Mouse (Mus musculus): ENCODE data around the gene Rimklb. TPM values are rescaled to one million over a fixed set of nuclear protein-coding genes. Genes with fewer than 3 reads are reported as not detected.
"Not testable (repeated sequence)": the region's sequence is repeated elsewhere in the genome, so short reads cannot be mapped to it uniquely, and the experiment has no call there.

The Rimklb gene
- total RNA-seq, 2 experiments from 2014 or later: not detected

- no peak for ATAC-seq (replicated peaks; ENCODE audit: low FRiP score, poor library complexity, severe bottlenecking)
These were observed 7.0 kb upstream of the Rimklb start, which contains the start of gene Mfap5 for GRCm38 (mm10) chr6:122505545-122505944. Mfap5 (plus strand) TSS chr6:122505845.

DNA sequence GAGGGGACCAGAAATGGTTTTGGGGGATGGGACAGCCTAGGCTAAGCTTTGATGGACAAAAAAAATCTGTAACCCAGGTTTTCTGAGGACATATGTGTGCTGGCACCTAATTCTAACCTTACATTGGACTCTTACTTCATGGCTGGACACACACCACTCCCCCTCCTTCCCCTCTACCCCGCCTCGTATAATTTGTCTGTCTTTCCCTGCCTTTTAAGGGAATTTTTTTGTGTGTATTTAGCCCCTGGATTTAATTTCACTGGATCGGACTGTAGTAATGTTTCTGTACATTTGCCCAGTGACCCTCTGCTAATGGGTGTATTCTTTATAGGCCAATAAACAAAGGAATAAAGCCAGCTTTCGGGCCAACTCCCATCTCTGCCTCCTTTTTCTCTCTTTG is 6.5 kb upstream of the Rimklb start:
- no peak for ATAC-seq (replicated peaks; ENCODE audit: low FRiP score, poor library complexity, severe bottlenecking)

DNA sequence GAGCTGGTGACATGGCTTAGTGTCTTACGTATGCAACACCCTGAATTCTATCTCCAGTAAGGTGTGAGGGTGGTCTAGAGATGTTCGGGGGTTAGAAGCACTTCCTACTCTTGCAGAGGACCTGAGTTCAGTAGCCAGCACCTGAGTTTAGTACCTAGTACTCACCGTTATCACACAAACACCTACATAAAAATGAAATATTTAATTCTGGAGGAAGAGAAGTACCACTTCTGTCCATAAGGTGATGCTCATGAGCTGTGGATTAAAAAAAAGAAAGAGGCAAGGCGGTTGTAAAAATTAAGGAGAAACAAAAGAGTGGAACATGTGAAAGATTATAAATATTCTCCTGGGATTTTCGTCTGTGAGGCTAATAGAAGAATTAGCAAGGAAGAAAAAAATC is 2.1 kb downstream of the Rimklb start:
- no peak for ATAC-seq (replicated peaks; ENCODE audit: low FRiP score, poor library complexity, severe bottlenecking)

GRCm38 (mm10) chr6:122495082-122495881 is 3.3 kb downstream of the Rimklb start:
- no peak for ATAC-seq (replicated peaks; ENCODE audit: low FRiP score, poor library complexity, severe bottlenecking)

- no peak for ATAC-seq (replicated peaks; ENCODE audit: low FRiP score, poor library complexity, severe bottlenecking)
These were observed 4.6 kb downstream of the Rimklb start for GRCm38 (mm10) chr6:122493799-122494472.

DNA sequence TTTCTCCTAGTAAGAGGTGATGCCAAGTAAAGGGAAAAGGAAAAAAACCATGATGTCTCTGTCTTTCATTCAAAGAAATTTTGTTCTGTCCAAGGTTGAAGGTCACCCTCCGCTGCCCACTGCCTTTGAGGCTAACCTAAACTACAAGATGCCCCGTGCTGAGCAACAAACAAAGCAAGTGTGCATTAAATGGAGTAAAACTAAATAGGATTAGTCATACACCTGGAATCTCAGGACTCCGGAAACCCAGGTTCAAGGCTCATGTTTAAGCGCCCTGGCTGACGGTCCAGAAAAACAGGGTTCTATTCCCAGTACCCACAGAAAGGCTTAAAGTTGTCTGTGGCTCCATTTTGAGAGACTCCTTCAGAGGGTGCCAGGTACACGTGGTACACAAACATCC is 6.1 kb downstream of the Rimklb start:
- ATAC-seq (replicated peaks; ENCODE audit: low FRiP score, poor library complexity, severe bottlenecking): no peak

- ATAC-seq (replicated peaks; ENCODE audit: low FRiP score, poor library complexity, severe bottlenecking): no peak
These were observed 7.0 kb downstream of the Rimklb start for GRCm38 (mm10) chr6:122491557-122491956.

DNA sequence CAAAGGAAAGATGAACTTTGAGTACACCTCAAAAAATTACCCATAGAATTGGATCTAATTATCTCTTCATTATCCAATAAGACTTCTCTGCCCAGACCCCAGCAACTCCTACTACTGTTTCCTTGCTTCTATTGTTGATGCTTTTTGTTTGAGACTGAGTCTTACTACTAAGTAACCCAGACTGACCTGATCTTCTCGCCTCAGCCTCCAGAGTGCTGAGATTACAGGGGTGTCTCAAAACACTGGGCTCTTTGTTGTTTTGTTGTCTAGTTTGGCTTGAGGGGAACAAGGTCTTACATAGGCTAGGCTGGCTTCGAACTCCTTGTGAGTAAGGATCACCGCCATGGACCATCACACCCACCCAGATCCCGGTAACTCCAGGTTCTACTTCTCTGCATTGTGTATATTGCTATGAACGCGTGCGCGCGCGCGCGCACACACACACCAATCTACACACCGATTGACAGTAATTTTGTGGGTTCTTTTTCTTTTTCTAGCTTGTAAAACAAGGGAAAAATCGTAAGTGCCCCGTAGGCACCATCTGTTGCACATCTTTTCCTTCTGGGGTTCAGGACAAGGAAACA is 7.5 kb downstream of the Rimklb start:
- no peak for ATAC-seq (replicated peaks; ENCODE audit: low FRiP score, poor library complexity, severe bottlenecking)

- no peak for ATAC-seq (replicated peaks; ENCODE audit: low FRiP score, poor library complexity, severe bottlenecking)
These were observed 12.1 kb downstream of the Rimklb start for GRCm38 (mm10) chr6:122486297-122487117.

GRCm38 (mm10) chr6:122485401-122486296 is 12.9 kb downstream of the Rimklb start:
- no peak for ATAC-seq (replicated peaks; ENCODE audit: low FRiP score, poor library complexity, severe bottlenecking)

DNA sequence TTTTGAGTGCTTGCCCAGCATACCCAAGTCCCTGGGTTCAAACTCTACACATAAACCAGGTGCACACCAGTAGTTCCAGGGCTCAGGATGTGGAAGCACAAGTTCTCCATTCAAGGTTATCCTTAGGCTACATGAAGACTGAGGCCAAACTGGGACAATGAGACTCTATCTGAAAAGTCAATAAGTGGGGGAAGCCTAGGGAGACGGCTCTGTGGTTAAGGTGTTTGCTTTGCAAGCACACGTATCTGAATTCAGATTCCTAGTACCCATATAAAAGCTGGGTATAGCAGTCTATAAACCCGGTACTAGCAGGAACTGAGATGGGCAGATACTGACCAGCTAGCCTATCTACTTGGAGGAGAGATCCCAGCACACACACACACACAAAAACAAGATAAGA is 20.5 kb downstream of the Rimklb start:
- no peak for ATAC-seq (replicated peaks; ENCODE audit: low FRiP score, poor library complexity, severe bottlenecking)

- ATAC-seq (replicated peaks; ENCODE audit: low FRiP score, poor library complexity, severe bottlenecking): not testable (repeated sequence)
These were observed 27.1 kb downstream of the Rimklb start for GRCm38 (mm10) chr6:122471461-122471860.

GRCm38 (mm10) chr6:122470240-122470639 is 28.3 kb downstream of the Rimklb start:
- ATAC-seq (replicated peaks; ENCODE audit: low FRiP score, poor library complexity, severe bottlenecking): no peak

DNA sequence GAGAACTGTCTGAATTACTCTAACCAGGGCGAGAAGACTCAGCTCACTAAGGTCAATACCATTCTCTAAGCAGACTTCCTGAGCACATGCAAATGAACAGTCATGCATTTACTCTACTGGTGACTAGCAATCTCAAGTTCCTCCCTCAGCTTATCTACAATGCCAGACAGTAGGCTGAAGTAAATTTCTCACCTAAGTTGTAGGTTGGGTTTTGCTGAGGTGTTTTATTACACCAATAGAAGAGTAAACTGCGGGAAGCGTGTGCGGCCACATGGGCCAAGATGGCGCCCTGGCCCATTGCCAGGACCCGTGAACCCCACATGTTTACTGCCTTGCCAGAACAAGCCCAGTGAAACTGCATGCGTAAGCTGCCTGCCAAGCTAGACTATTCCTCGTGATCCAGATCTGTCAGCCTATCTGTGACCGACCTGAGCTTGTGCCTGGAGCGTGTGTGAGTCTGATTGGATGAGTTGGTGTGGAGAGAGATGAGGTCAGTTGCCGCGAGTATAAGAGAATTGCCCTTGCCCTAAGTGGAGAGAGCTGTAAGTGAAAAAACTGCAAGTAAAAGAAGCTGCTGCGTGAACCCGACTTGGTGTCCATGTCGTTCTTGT is 29.4 kb downstream of the Rimklb start:
- no peak for ATAC-seq (replicated peaks; ENCODE audit: low FRiP score, poor library complexity, severe bottlenecking)

DNA sequence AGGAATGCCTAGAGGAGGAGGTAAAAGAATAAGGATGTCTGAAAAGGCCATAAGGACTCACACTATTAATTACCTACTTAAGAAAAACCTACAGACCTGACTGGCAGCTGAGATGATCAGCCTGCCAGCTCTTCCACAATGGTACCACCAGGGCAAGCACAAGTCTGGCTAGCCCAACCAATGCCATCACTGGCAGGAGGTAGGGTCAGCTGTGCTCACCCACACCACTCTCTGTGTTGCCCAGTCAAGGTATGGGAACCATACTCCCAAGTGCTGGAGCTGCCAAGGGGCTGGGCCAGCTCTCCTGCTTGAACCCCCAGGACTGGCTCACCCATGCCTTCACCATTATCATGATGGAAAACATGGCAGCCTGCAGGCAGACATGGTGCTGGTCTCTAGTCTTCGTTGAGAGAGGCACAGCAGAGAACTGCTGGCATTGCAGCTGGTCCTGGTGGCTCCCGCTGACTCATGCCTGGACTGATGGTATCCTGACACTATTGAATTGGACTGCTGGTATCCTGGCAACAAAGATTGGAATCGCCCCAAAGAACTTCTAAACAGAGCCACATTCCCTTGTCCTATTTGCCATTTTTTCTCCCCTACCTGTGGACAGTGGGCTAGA is 32.4 kb downstream of the Rimklb start:
- no peak for ATAC-seq (replicated peaks; ENCODE audit: low FRiP score, poor library complexity, severe bottlenecking)

DNA sequence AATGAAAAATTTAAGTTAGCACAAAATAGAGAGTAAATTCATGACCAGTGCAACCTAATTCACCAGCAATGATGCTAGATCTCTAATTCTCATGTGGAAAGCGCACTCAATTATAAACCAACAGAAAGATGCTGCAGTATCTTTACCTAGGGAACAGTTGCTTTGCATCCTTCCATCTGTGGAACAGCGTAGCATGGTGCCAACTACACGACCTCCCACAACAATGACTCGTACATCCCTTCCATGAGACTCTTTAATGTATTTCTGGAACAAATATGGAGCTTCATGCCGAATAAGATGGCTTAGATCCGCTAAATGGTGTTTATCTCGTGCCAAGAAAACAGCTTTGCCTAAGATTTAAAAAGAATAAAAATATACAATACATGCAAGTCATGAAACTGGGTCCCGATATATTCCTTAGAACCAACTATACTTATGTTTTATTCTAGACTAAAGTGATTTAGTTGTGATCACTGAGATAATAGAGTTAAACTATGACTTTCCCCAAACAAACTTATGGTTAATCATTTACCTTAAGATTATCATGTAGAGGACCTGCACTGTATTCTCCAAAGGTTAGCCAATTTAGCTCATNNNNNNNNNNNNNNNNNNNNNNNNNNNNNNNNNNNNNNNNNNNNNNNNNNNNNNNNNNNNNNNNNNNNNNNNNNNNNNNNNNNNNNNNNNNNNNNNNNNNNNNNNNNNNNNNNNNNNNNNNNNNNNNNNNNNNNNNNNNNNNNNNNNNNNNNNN is 39.4 kb downstream of the Rimklb start:
- ATAC-seq (replicated peaks; ENCODE audit: low FRiP score, poor library complexity, severe bottlenecking): no peak

DNA sequence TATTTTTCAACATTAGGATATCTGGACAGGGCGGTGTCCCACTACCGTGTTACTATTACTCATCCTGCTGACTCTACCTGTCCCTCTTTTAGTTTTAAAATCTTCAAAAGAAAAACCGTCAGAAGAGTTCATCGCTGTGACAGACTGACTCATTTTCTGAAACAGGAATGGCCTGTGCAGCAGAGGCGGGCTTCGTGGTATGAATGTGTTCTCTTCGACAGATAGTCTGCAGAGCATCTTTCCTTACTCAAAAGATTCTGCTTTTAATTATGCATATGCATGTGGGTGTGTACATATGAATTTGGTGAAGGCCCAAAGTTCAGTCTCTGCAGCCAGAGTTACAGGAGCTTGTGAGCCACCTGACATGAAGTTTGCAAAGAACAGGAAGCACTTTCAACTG is 50.7 kb downstream of the Rimklb start:
- ATAC-seq (replicated peaks; ENCODE audit: low FRiP score, poor library complexity, severe bottlenecking): no peak

GRCm38 (mm10) chr6:122445215-122445614 is 53.3 kb downstream of the Rimklb start:
- ATAC-seq (replicated peaks; ENCODE audit: low FRiP score, poor library complexity, severe bottlenecking): no peak
